Mouse (Mus musculus): ENCODE data around the gene Gtdc1.

- no peak for TF ChIP-seq CTCF (IDR thresholded peaks at IDR 0.05; ENCODE audit: extremely low read depth, insufficient read depth, insufficient read length, insufficient replicate concordance)
- TF ChIP-seq POLR2A (IDR thresholded peaks at IDR 0.05; ENCODE audit: low read depth, low read length): no peak
These were observed 77.8 kb downstream of the Gtdc1 start for GRCm38 (mm10) chr2:44849666-44850065.

All from spleen, adult 2 months (tissue).